Mouse (Mus musculus) limb, embryonic 12.5 days (tissue): Measurements from ENCODE around the gene Mdh2. TPM values are rescaled to one million over a fixed set of nuclear protein-coding genes. Genes with fewer than 3 reads are reported as not detected.

Source experiments
- ATAC-seq: fragments of 200-750 bp; cut with Nextera tagmentation; 2 replicates; pipeline ENCODE4 v1.8.0; 2017; ENCODE audit warnings: low read depth, moderate TSS enrichment; ENCODE audit not compliant: insufficient number of reproducible peaks, insufficient read depth, low FRiP score, low TSS enrichment
- H3K27ac ChIP-seq: fragments of 300-500 bp; sonication (generic); 2 replicates; pipeline ENCODE4 v1.5.1; 2016; ENCODE audit warnings: mild to moderate bottlenecking, moderate library complexity
- H3K27me3 ChIP-seq: fragments of 300-500 bp; sonication (generic); 2 replicates; pipeline ENCODE4 v1.6.1; 2016; ENCODE audit warnings: mild to moderate bottlenecking, moderate library complexity
- H3K36me3 ChIP-seq: fragments of 300-500 bp; sonication (generic); 2 replicates; pipeline ENCODE4 v1.6.1; 2016; ENCODE audit warnings: mild to moderate bottlenecking, moderate library complexity
- H3K4me1 ChIP-seq: fragments of 300-500 bp; sonication (generic); replicated peaks from 2 replicates; pipeline ENCODE4 v1.6.1; 2016
- H3K4me2 ChIP-seq: fragments of 300-500 bp; sonication (generic); 2 replicates; pipeline ENCODE4 v1.6.1; 2016; ENCODE audit warnings: mild to moderate bottlenecking, moderate library complexity
- H3K4me3 ChIP-seq: fragments of 300-500 bp; sonication (generic); replicated peaks from 2 replicates; pipeline ENCODE4 v1.5.1; 2016; ENCODE audit warnings: mild to moderate bottlenecking
- H3K9ac ChIP-seq: fragments of 300-500 bp; sonication (generic); replicated peaks from 2 replicates; pipeline ENCODE4 v1.6.1; 2016; ENCODE audit warnings: mild to moderate bottlenecking, moderate library complexity
- H3K9me3 ChIP-seq: fragments of 300-500 bp; sonication (generic); 2 replicates; pipeline ENCODE4 v1.6.1; 2016; ENCODE audit warnings: mild to moderate bottlenecking, moderate library complexity
- WGBS: fragments of 180-500 bp; shearing (Covaris S2); methylation state at CpG from one replicate; pipeline ENCODE4 v1.1.7; 2016; 5-methylcytosine and 5-hydroxymethylcytosine counted together
- polyA plus RNA-seq: library from polyadenylated mRNA; unstranded; fragments of >200 nt; fragmentation: Nextera tagmentation; extraction: Ambion mirVana; gene quantifications from 2 replicates; pipeline ENCODE4 v1.2.1, GENCODE M21; 2016

Mdh2 gene
- polyA plus RNA-seq, 1 experiment from 2014 or later, result 499 TPM

GRCm38 (mm10) chr5:135806555-135807262 lies 28.4 kb downstream of the Mdh2 start, which contains the start of gene Srrm3:
Gene Srrm3, plus strand, starts transcription at chr5:135806890.
- Histone ChIP-seq H3K4me2 (peak within 1 kb of the TSS; percentile 23; the same call in 1 of the 2 replicates), H3K9ac (no peak within 1 kb of the TSS), H3K9me3 (no peaks in the 10 kb centered on the region)

GRCm38 (mm10) chr5:135807263-135807637 lies 29.0 kb downstream of the Mdh2 start:
- ATAC-seq, result no peak
- H3K4me2 ChIP-seq, result no peak overlapping the region
- no peak overlapping the region for H3K9ac ChIP-seq
- H3K36me3 ChIP-seq, result no peaks in the 10 kb centered on the region
- no peak overlapping the region for H3K4me3 ChIP-seq
- H3K9me3 ChIP-seq, result no peaks in the 10 kb centered on the region
- H3K27me3 ChIP-seq, result peaks cover 11% of the 10 kb centered on the region
- no peak overlapping the region for H3K27ac ChIP-seq
- WGBS, result 54% methylated on average over 3 of the region's 3 CpGs
- H3K4me1 ChIP-seq, result peaks cover 4% of the 10 kb centered on the region; the same call in 1 of the 2 replicates

More at GRCm38 (mm10) chr5:135806555-135807262, 28.4 kb downstream of the Mdh2 start, which contains the start of gene Srrm3:
- H3K27me3 ChIP-seq, result peaks cover 14% of the 10 kb centered on the region
- H3K4me3 ChIP-seq, result no peak within 1 kb of the TSS
- WGBS, result 4% methylated on average over 29 of the region's 29 CpGs
- no peak within 1 kb of the TSS for H3K27ac ChIP-seq
- ATAC-seq, result no peak
- H3K36me3 ChIP-seq, result no peaks in the 10 kb centered on the region
- peaks cover 5% of the 10 kb centered on the region; the same call in 1 of the 2 replicates for H3K4me1 ChIP-seq

- ATAC-seq, result no peak
- no peaks in the 10 kb centered on the region for H3K4me1 ChIP-seq
- WGBS, result 69% methylated on average over 5 of the region's 5 CpGs
Observed at GRCm38 (mm10) chr5:135812991-135813390, 34.7 kb downstream of the Mdh2 start.

GRCm38 (mm10) chr5:135818491-135818890 lies 40.2 kb downstream of the Mdh2 start:
- Histone ChIP-seq H3K4me2 (no peak overlapping the region), H3K27ac (no peak overlapping the region), H3K4me1 (peaks cover 7% of the 10 kb centered on the region), H3K9me3 (no peaks in the 10 kb centered on the region), H3K36me3 (no peaks in the 10 kb centered on the region), H3K9ac (no peak overlapping the region), H3K27me3 (peaks cover 30% of the 10 kb centered on the region), H3K4me3 (no peak overlapping the region)
- 48% methylated on average over 7 of the region's 7 CpGs for WGBS
- ATAC-seq, result no peak

More at GRCm38 (mm10) chr5:135812991-135813390, 34.7 kb downstream of the Mdh2 start:
- H3K4me3 ChIP-seq, result no peak overlapping the region
- H3K27ac ChIP-seq, result no peak overlapping the region
- H3K9ac ChIP-seq, result no peak overlapping the region
- no peaks in the 10 kb centered on the region for H3K36me3 ChIP-seq
- peaks cover 10% of the 10 kb centered on the region for H3K27me3 ChIP-seq
- H3K4me2 ChIP-seq, result no peak overlapping the region
- H3K9me3 ChIP-seq, result no peaks in the 10 kb centered on the region

GRCm38 (mm10) chr5:135822316-135822944 lies 44.1 kb downstream of the Mdh2 start:
- ATAC-seq, result no peak
- Histone ChIP-seq H3K9ac (no peak overlapping the region), H3K36me3 (no peaks in the 10 kb centered on the region), H3K4me2 (no peak overlapping the region), H3K27ac (no peak overlapping the region), H3K4me1 (peaks cover 7% of the 10 kb centered on the region), H3K9me3 (no peaks in the 10 kb centered on the region), H3K27me3 (peaks cover 32% of the 10 kb centered on the region), H3K4me3 (no peak overlapping the region)
- WGBS, result 16% methylated on average over 7 of the region's 7 CpGs

- Histone ChIP-seq H3K9ac (no peak overlapping the region), H3K27me3 (peaks cover 17% of the 10 kb centered on the region), H3K9me3 (no peaks in the 10 kb centered on the region), H3K36me3 (no peaks in the 10 kb centered on the region), H3K4me3 (no peak overlapping the region), H3K4me1 (peaks cover 7% of the 10 kb centered on the region), H3K4me2 (no peak overlapping the region), H3K27ac (no peak overlapping the region)
- WGBS, result 39% methylated on average over 3 of the region's 3 CpGs
- ATAC-seq, result no peak
Observed at GRCm38 (mm10) chr5:135824517-135824916, 46.2 kb downstream of the Mdh2 start.

- H3K27me3 ChIP-seq, result peaks cover 10% of the 10 kb centered on the region; the same call in 1 of the 2 replicates
- peaks cover 7% of the 10 kb centered on the region for H3K4me1 ChIP-seq
- no peak overlapping the region for H3K27ac ChIP-seq
- ATAC-seq, result no peak
- WGBS, result 45% methylated on average over 6 of the region's 6 CpGs
- H3K9me3 ChIP-seq, result no peaks in the 10 kb centered on the region
- H3K36me3 ChIP-seq, result no peaks in the 10 kb centered on the region
- no peak overlapping the region for H3K4me3 ChIP-seq
- no peak overlapping the region for H3K4me2 ChIP-seq
- H3K9ac ChIP-seq, result no peak overlapping the region
Observed at GRCm38 (mm10) chr5:135826225-135826624, 47.9 kb downstream of the Mdh2 start.

- H3K4me2 ChIP-seq, result no peak overlapping the region
Observed at GRCm38 (mm10) chr5:135829381-135829780, 51.1 kb downstream of the Mdh2 start.

GRCm38 (mm10) chr5:135832729-135833128 lies 54.4 kb downstream of the Mdh2 start:
- 40% methylated on average over 4 of the region's 4 CpGs for WGBS
- Histone ChIP-seq H3K4me1 (peaks cover 16% of the 10 kb centered on the region), H3K4me3 (no peak overlapping the region), H3K27ac (no peak overlapping the region), H3K4me2 (no peak overlapping the region), H3K27me3 (peaks cover 26% of the 10 kb centered on the region), H3K9me3 (no peaks in the 10 kb centered on the region), H3K9ac (no peak overlapping the region), H3K36me3 (no peaks in the 10 kb centered on the region)
- no peak for ATAC-seq

More at GRCm38 (mm10) chr5:135829381-135829780, 51.1 kb downstream of the Mdh2 start:
- WGBS, result 86% methylated on average over 8 of the region's 8 CpGs
- no peaks in the 10 kb centered on the region for H3K36me3 ChIP-seq
- H3K27ac ChIP-seq, result no peak overlapping the region
- no peak for ATAC-seq
- H3K9me3 ChIP-seq, result no peaks in the 10 kb centered on the region
- peaks cover 14% of the 10 kb centered on the region; the same call in 1 of the 2 replicates for H3K27me3 ChIP-seq
- no peak overlapping the region for H3K9ac ChIP-seq
- peaks cover under 1% of the 10 kb centered on the region; the same call in 1 of the 2 replicates for H3K4me1 ChIP-seq
- no peak overlapping the region for H3K4me3 ChIP-seq

GRCm38 (mm10) chr5:135834769-135835491 lies 56.6 kb downstream of the Mdh2 start:
- Histone ChIP-seq H3K9me3 (no peaks in the 10 kb centered on the region), H3K4me2 (peak overlapping the region; percentile 93), H3K4me3 (peak overlapping the region; percentile 46), H3K36me3 (no peaks in the 10 kb centered on the region), H3K27ac (no peak overlapping the region), H3K4me1 (peaks cover 16% of the 10 kb centered on the region), H3K9ac (peak overlapping the region; percentile 40; the same call in 1 of the 2 replicates), H3K27me3 (peaks cover 26% of the 10 kb centered on the region)
- peak; percentile 82 for ATAC-seq
- 1% methylated on average over 47 of the region's 47 CpGs for WGBS

GRCm38 (mm10) chr5:135835492-135835858 lies 57.2 kb downstream of the Mdh2 start:
- no peak overlapping the region for H3K27ac ChIP-seq
- H3K4me3 ChIP-seq, result peak overlapping the region; percentile 46
- H3K27me3 ChIP-seq, result peaks cover 31% of the 10 kb centered on the region
- peak; percentile 85 for ATAC-seq
- H3K9me3 ChIP-seq, result no peaks in the 10 kb centered on the region
- H3K36me3 ChIP-seq, result no peaks in the 10 kb centered on the region
- 3% methylated on average over 12 of the region's 12 CpGs for WGBS
- H3K9ac ChIP-seq, result no peak overlapping the region
- peaks cover 16% of the 10 kb centered on the region for H3K4me1 ChIP-seq
- H3K4me2 ChIP-seq, result peak overlapping the region; percentile 93
